Mouse (Mus musculus) brain, embryonic 18.5 days (tissue): ENCODE data around the gene Tmem91.

Source experiments
- DNase-seq: peaks from one replicate; pipeline ENCODE4 v3.0.0-alpha.2; 2012; ENCODE audit warnings: low read depth, low spot score

Gene Tmem91

DNA sequence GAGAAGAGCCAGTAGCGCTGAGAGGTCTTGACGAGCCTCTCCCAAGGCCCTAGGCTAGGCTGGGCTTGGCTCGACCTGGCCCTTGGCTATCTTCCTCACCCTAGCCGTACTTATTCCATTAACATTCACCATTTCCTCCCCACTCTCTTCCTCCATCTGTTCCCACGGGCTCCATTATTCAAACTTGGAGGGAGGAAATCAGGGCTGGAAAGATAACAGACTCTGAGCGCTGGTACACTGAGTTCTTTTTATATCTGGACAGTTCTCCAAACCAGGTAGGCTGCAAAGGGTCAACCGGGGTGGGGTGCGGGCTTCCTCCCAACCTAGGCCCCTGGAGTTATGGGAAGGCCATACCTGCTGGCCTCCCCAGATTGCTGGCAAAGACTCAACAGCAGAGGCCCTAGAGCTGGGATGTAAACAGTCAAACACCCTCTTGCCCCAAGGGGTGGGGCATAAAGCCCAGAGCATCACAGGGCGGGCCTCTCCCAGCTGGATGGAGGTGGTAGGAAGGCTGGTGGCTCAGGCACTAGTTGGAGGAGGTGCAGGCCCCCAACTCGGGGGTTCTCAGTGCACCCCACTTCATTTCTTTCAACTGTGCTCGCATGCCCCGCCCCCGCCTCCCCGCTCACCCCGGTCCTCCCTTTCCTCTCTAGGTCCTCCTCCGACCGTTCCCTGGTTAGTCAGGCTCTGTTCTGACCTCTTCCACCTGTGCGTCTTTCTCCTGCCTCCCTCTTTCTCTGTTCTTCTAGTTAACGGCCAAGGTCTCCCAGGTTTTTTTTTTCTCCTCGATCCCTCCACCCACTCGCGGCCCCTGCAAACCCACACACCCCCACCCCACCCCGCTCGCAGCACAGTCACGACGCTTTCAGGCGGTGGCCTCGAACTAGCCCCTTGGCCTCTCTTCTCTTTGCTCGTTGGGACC is 48.2 kb downstream of the Tmem91 start, which contains the start of gene B3gnt8:
TSS of gene B3gnt8 (plus strand) at position 146 of the 922 bp plus-strand sequence.
- DNase-seq, result no peak

DNA sequence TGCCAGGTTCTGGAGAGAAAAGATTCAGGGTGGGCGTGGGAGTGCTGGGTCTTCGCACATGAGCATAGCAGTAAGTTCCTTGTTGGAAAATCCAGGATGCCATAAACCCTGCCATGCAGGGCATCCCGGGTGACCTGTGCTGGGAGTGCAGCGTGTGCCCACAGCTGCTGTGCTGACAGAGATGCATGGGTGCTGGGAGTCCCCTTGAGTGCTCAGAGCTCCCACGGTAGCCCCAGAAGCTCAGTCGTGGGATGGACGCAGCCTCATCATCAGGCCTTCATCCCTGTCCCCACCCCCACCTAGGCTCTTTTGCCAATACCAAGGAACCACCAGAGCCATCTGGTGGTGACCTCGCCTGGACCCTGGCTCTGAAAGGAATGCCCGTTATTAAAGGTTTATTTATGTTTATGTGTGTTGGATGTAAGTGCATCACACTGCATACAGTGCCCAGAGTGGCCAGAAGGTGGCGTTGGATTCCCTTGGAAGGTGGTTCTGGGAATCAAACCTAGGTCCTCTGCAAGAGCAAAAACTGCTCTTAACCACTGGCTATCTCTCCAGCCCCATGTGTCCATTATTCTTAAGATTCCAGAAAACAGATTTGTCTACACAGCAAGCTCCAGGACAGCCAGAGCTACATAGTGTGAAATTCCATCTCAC is 49.2 kb downstream of the Tmem91 start:
- no peak for DNase-seq

DNA sequence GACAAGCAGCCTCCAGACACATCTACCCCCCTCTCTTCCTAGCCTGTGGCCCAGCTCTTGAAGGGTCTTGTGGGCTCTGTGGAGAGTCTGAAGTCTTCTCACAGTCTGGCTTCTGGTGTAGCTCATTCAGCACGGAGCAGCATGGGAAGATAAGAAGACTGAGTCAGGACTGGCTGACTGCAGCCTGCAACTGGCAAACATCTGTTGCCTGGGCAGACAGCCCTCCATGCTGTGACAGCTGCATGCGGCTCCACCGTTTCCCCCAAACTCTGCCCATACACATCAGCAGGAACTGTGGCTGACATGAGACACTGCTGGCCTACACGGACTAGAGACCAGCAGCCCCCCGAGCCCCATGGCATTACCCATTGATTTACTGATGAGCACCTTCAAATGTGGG is 50.1 kb downstream of the Tmem91 start:
- no peak for DNase-seq

DNA sequence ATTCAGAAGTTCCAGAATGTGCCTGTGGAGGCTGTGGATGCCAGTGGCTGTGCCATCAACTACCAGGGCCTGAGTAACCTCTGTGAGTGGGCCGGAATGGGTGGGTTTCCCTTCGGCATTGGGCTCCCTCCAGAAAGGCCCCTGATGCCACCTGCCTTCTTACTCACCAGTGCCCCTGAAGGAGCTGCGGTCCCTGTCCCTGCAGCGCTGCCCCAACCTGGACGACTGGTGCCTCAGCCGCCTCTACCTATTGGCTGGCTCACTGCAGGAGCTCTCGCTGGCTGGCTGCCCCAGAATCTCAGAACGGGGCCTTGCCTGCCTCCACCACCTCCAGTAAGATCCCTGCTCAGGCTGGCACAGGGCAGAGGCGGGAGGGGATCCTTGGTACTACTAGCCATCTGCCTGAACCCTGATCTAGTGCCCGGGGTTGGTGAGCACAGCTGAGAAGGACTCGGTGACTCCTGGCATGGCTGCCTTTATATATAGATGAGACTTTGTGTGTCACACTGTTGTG is 51.1 kb downstream of the Tmem91 start:
- no peak for DNase-seq

- DNase-seq, result no peak
Measured at GRCm38 (mm10) chr7:25620751-25621150, 54.2 kb downstream of the Tmem91 start.

- no peak for DNase-seq
Measured at GRCm38 (mm10) chr7:25620101-25620500, 54.9 kb downstream of the Tmem91 start.

- DNase-seq, result no peak
Measured at GRCm38 (mm10) chr7:25619722-25619991, 55.3 kb downstream of the Tmem91 start.
